Mouse (Mus musculus) liver, embryonic 14.5 days (tissue): ENCODE data around the gene Zfp39.

Source experiments
- CTCF ChIP-seq: IDR thresholded peaks from 2 replicates; pipeline ENCODE4 v1.5.1; 2016; ENCODE audit warnings: antibody characterized with exemption, low read depth, control low read depth
- EP300 ChIP-seq: IDR thresholded peaks from 2 replicates; pipeline ENCODE4 v1.6.1; 2016; ENCODE audit warnings: antibody characterized with exemption, low read depth

DNA sequence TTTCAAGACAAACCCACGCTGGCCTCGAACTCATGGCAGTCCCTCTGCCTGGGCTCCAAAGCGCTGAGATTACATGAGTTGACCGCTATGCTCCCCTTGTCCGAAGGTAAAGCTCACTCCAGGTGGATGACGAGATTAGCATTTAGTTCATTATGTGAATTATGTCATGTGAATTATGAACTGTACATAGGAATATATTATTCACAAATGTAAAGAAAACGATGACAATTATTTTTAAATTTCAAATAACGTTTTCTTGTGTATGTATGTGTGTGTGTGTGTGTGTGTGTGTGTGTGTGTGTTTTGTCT is 339 bp upstream of the Zfp39 start:
- TF ChIP-seq CTCF (no peak), EP300 (no peak)
